Mouse (Mus musculus) cerebellum, adult 18-20 months (tissue): ENCODE results near the gene Cyth4.

ENCODE experiments used
- DNase-seq, 2 experiments: peaks; one replicate each; pipeline ENCODE4 v3.0.0; 2021

Gene Cyth4

DNA sequence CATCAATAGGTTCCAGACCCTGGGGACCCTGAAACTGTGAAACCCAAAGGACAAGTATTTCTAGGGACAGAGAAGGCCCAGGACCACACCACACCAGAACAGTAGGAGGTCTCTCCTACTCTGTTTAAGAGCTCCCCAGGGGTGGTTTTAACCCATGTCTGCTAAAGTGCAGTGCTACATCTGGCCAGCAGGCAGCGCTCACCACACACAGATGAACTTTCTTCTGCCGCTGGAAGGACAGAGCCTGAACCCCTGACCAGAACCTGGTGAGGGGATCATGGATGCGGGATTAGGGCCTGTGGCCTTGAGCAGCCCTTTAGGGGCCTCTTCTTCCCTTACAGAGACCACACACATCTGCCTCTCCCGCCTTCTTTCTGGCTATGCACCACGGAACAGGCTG, 26.6 kb downstream of the Cyth4 start:
- DNase-seq = peak; percentile 54 to 73

DNA sequence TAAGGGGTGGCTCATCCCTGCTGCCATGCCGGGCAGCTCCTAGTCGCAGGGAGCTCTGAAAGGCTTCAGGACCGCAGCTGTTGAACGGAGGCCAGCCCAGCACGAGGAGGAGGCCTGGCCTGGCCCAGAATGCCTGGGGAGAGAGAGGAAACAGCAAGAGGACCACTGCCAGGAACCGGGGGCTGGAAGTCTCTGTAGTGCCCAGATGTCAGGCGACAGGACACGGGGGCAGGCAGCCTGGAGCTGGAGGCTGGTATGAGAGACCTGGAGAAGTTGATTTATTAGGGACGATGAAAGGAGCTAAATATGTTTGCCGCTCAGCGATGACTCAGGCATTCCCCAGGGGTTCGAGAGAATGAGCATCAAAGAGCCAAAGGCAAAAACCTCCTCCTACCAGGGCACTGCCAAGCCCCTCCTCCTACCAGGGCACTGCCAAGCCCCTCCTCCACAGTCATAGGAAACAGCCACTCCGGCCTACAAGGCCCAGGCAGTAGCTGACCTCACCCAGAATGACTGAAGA, 27.6 kb downstream of the Cyth4 start:
- peak; percentile 43 to 49 for DNase-seq

DNA sequence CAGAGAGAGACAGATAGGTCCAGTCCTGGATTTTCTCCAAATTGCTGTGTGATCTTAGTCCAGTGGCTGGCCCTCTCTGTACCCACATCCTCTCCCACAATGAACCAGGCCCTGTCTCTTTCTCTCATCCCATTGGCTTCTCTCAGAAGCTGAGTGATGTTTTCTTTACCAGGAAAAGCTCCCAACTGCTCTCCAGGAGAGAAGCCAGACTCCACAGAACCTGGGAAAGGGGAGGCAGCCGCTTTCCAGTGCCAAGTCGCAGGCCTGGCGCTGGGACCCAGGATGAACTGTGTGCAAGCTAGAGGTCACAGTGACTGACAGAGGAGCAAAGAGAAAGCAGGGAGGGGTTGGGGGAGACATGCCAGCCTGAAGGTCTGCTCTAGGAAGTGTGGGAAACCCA, 28.1 kb downstream of the Cyth4 start:
- no peak for DNase-seq

DNA sequence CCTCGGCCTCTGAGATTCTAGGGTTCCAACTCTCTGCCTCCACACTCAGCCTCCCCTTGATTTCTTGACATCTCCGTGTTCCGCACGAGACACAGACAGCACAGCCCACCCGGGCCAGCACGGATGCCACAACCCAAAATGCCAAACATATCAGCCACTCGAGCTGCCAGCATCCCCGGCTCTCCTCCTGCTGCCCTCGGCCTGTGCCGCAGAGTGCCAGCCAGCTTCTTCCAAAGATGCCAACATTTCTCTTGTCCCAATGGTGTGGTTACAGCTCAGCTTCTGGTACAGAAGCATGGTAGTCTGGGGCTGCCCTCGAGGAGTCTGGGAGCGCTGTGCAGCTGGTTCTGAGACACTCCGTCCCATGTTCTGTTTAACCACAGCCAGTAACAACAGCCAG, 29.4 kb downstream of the Cyth4 start:
- DNase-seq = no peak

DNA sequence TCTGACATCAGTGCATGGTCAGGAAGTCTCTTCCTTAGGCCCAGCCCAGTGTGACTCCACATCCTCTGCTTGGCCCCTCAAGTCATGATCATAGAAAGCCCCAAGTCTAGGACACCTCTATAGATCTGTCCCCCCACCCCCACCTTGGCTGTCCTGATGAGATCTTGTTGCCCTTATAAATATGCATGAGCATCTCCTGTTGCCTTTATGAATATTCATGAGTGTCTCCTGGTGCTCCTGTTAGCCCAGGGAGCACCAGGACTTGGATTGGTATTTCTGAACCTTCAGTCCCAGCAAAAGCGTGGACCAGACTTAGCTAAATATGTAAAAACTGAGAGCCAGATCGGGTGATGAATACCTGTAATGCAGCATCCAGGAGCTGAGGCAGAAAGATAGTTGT, 35.5 kb downstream of the Cyth4 start:
- no peak for DNase-seq

DNA sequence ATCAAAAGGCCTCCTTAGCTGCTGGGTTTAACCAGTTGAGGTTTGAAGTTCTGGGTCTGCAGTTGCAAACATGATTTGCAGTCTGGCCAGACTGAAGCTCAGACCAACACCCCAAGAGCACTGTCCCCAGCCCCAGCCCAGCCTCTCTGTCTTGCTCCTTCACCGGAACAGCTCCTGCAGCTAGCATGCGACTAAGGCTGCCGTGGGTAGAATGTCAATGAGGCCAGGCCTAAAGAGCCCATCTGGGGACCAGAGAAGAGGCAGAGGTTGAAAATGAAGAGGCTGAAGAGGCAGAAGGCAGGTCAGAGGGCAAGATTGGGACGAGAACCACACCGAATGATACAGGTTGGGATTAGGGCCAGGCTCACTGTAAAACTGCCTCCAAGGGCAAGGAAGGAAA, 36.6 kb downstream of the Cyth4 start:
- DNase-seq = no peak

GRCm38 (mm10) chr15:78634095-78634737, 37.4 kb downstream of the Cyth4 start:
- DNase-seq = no peak

- DNase-seq = no peak
Measured at GRCm38 (mm10) chr15:78635231-78635630, 38.4 kb downstream of the Cyth4 start.

DNA sequence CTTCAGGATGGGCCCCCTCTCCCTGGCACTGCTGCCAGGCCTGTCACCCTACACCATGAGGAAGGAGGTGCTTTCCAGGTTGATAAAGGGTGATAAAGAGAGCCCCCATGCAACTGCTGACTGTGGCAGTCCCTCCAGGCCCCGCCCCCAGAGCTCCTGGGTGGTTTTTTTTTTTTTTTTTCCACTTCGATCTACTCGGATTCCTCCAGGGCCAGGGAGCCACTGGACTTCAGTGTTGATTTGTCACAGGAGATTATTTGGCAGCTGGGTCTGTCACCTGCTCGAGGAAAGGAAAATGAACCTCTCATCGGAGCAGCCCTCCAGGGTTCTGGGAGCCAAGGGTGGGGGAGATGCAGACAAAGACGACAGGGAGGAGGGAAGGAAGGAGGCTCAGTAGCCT, 46.8 kb downstream of the Cyth4 start:
- no peak for DNase-seq

GRCm38 (mm10) chr15:78644606-78645005, 47.8 kb downstream of the Cyth4 start:
- no peak for DNase-seq

DNA sequence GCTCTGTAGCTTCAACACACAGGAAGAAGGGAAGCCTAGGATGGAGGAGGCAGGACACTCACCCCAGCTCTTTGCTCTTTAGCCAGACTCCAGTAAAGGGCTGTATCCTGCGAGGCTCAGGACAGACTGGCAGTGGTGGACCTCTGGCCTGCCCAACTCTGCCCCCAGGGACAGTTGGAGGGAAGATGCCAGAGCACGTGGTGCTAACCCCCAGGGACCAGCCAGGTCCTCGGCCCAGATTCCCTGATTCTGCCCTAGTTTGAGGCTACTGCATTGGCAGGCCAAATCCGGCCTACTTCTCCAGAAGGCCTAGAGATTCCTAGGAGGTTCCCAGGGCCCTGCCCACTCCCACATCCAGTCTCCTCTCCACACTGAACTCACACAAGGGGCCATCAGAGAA, 50.9 kb downstream of the Cyth4 start:
- DNase-seq = no peak

GRCm38 (mm10) chr15:78651169-78651568, 54.3 kb downstream of the Cyth4 start:
- no peak for DNase-seq

DNA sequence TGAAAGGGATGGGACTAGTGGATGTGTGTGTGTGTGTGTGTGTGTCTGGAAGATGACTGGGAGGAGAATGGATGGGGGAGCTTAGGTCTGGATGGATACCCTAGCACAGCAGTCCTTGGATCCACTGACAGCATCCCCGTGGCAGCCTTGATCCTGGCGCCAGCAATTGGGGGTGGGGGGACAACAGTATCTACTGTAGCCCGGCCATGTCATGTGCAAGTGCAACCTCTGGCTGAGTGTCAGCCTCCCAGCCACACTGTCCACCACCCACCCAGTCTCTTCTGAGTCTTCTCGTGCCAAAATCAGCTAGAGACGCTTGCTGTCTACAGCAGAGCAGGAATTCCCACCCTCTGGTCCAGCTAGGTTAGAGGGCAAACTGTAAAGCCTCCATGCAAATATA, 67.4 kb downstream of the Cyth4 start:
- no peak for DNase-seq

- no peak for DNase-seq
Measured at GRCm38 (mm10) chr15:78669221-78669871, 72.5 kb downstream of the Cyth4 start.

GRCm38 (mm10) chr15:78670341-78670740, 73.5 kb downstream of the Cyth4 start:
- DNase-seq = peak; percentile 43 to 44
